Mouse (Mus musculus): ENCODE results near the gene Lix1. TPM values are rescaled to one million over a fixed set of nuclear protein-coding genes. Genes with fewer than 3 reads are reported as not detected.
A peak's percentile ranks its signal among the peaks of the same experiment; 100 is the strongest.

The Lix1 gene
- polyA plus RNA-seq (2015; fragmentation: Nextera tagmentation; extraction: Ambion mirVana) = 17.9 and 20.9 TPM in 2 replicates

DNA sequence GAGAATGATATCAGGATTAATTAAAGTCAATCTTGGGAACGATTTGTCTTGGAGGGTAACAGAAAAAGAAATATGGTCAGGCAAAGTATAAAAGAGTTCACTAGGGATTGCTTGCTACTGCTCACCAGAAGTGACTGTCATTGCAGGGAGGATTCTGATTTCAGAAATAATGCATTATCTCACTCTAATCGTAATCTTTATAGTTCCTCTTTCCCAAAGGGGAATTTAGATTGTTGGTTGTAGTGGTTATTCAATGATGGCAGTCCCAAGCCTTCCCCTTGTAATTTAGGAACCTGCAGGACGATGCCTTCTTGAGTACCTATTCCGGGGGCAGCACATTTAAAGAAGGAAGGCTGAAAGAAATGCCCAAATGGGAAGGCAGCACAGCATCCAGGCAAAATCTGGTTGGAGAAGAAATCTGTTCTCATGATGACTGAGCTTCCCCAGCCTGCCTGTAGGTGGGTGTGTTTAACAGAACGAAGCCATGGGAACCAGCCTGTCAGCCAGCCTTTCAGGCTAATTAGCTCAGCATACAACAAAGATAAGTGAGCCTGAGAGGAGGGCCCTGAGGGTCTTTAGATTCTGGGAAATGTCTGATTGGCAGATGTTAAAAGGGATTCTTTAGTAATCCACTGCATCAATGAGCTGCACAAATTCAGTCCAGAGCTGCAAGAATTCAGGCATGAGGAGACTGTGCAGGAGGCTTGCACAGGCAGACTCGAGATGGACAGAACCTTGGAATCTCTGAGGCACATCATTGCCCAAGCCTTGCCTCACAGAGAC, at the start of gene Lix1:
TSS of gene Lix1 (plus strand) at position 451 of the 783 bp plus-strand sequence.
- no peaks in the 10 kb centered on the region for H3K9me3 ChIP-seq (replicated peaks)
- peak within 1 kb of the TSS; percentile 35 for H3K4me2 ChIP-seq (replicated peaks)
- H3K27me3 ChIP-seq = no peaks in the 10 kb centered on the region
- H3K36me3 ChIP-seq = no peaks in the 10 kb centered on the region
- WGBS = 24% methylated on average over 6 of the region's 6 CpGs
- no peak within 1 kb of the TSS for H3K9ac ChIP-seq
- H3K4me1 ChIP-seq = peaks cover 23% of the 10 kb centered on the region; the same call in 1 of the 2 replicates
- peak; percentile 84 for ATAC-seq (ENCODE audit: insufficient number of reproducible peaks, low FRiP score, low TSS enrichment, low read depth)
- peak within 1 kb of the TSS; percentile 83 for H3K27ac ChIP-seq (replicated peaks)
- H3K4me3 ChIP-seq (replicated peaks) = peak within 1 kb of the TSS; percentile 22

DNA sequence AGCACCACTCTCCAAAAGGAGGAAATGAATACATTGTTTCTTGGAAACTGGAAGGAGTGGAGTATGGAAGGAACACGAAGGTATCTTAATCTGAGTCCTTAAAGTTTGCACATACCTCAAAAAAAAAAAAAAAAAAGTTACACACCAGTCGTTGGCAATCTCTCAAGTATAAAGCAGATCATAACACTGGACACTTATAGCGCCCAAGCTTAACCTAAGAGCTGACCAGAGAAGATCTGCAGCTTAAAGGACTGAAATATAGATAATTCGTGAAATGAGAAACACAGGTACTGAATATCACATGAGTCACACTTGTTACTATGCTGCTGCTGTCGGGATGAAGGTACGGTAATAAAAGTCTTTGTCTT, 28.9 kb upstream of the Lix1 start:
- peak overlapping the region; percentile 74 for H3K4me3 ChIP-seq (replicated peaks)
- peak overlapping the region; percentile 91 for H3K27ac ChIP-seq (replicated peaks)
- no peaks in the 10 kb centered on the region for H3K27me3 ChIP-seq
- ATAC-seq (ENCODE audit: insufficient number of reproducible peaks, low FRiP score, low TSS enrichment, low read depth) = no peak
- peaks cover 9% of the 10 kb centered on the region; the same call in 1 of the 2 replicates for H3K36me3 ChIP-seq
- H3K9ac ChIP-seq = peak overlapping the region; percentile 72
- peak overlapping the region; percentile 64 for H3K4me2 ChIP-seq (replicated peaks)
- WGBS = 5% methylated on average over 6 of the region's 6 CpGs
- no peaks in the 10 kb centered on the region for H3K9me3 ChIP-seq (replicated peaks)
- peaks cover 11% of the 10 kb centered on the region for H3K4me1 ChIP-seq

DNA sequence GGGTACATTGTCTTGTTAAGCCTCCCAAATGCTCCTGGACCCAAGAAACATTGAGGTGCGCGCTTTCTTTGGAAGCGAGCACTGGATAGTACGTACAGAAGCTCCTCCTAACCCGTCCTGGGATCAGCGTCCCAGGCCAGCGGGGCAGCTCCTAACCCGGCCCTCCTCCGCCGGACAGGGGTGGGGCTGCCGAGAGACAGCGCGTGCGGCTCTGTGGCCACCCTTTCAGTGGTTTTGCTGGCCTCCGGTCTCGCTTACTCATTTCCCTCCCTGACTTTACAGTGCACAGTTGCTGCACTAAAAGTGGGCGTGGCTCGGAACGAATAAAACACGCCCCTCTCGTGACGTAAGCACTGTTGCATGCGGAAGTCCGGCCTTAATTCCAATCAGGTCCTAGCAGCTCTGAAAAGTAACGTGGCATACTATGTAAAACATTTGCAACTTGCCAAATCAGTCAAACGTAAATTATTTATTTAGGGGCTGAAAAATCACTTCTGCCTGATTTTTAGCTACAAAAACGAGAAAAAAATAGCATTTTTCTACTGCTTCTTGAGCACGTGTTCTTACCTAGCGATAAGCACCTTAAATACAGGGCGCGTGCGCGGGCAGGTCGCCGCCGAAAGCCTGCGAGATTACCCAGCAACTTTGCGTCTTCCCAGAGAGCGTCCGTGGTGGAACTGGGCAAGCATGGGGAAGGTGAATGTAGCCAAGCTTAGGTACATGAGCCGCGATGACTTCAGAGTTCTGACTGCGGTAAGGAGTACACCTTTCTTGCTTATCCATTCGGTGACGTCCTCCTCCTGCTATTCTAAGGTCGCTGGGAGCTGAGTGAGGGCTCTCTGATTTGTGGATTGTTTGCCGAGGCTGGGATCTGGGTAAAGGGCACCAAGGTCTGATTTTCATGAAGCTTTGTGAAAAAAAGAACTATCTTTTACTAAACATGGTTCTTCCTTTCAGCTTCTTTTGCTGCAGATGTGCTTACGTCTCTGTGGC, 28.3 kb upstream of the Lix1 start, which contains the start of gene Riok2:
TSS of gene Riok2 (plus strand) at position 392 of the 993 bp plus-strand sequence.
- Histone ChIP-seq H3K4me3 (replicated peaks) (peak within 1 kb of the TSS; percentile 74), H3K27me3 (no peaks in the 10 kb centered on the region), H3K9ac (peak within 1 kb of the TSS; percentile 72), H3K4me1 (peaks cover 11% of the 10 kb centered on the region), H3K27ac (replicated peaks) (peak within 1 kb of the TSS; percentile 91), H3K36me3 (peaks cover 14% of the 10 kb centered on the region; the same call in 1 of the 2 replicates), H3K4me2 (replicated peaks) (peak within 1 kb of the TSS; percentile 64), H3K9me3 (replicated peaks) (no peaks in the 10 kb centered on the region)
- under 1% methylated on average over 48 of the region's 48 CpGs for WGBS
- peak; percentile 96 for ATAC-seq (ENCODE audit: insufficient number of reproducible peaks, low FRiP score, low TSS enrichment, low read depth)

DNA sequence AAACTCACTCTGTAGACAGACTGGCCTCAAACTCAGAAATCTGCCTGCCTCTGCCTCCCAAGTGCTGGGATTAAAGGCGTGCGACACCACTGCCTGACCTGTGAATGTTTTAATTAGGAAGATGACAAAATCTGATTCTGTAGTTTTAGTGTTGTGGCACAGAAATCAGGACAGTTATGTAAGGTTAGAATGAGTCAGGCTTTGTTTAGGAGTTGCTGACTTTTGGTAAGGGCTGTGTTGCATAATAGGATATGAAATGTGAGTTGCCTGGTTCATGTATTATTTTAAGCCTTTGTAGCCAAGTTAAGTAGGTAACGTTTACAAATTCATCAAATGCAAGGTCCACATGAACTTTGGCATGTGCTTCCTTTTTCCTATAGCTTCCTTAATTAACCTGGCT, 26.9 kb upstream of the Lix1 start:
- Histone ChIP-seq H3K27ac (replicated peaks) (no peak overlapping the region), H3K4me1 (peaks cover 11% of the 10 kb centered on the region), H3K4me2 (replicated peaks) (peak overlapping the region; percentile 64), H3K36me3 (peaks cover 16% of the 10 kb centered on the region), H3K27me3 (no peaks in the 10 kb centered on the region), H3K9ac (no peak overlapping the region), H3K4me3 (replicated peaks) (peak overlapping the region; percentile 74), H3K9me3 (replicated peaks) (no peaks in the 10 kb centered on the region)
- 86% methylated on average over 3 of the region's 3 CpGs for WGBS
- ATAC-seq (ENCODE audit: insufficient number of reproducible peaks, low FRiP score, low TSS enrichment, low read depth) = no peak

DNA sequence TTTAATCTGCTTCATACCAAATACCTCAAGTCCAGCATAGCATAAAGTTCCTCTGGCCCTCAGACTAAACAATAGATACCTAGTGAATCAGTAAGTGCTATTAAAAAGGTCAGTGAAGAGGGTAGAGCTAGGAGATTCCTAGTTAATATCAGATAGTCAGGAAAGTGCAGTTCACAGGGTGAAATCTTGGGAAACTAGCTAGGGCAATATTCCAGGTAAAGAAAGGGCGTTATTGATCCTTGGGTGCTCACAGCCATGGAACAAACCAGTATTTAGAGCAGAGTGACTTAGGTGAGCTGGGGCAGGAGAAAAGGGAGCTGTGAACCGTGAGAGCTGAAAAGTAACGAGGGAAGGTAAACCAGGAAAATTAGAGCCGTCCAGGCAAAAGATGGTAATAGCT, 18.8 kb upstream of the Lix1 start:
- no peak overlapping the region for H3K27ac ChIP-seq (replicated peaks)
- 96% methylated on average over 4 of the region's 4 CpGs for WGBS
- H3K9ac ChIP-seq = no peak overlapping the region
- H3K9me3 ChIP-seq (replicated peaks) = no peaks in the 10 kb centered on the region
- ATAC-seq (ENCODE audit: insufficient number of reproducible peaks, low FRiP score, low TSS enrichment, low read depth) = no peak
- H3K4me2 ChIP-seq (replicated peaks) = no peak overlapping the region
- no peak overlapping the region for H3K4me3 ChIP-seq (replicated peaks)
- H3K36me3 ChIP-seq = peaks cover 63% of the 10 kb centered on the region
- no peaks in the 10 kb centered on the region for H3K27me3 ChIP-seq
- H3K4me1 ChIP-seq = no peaks in the 10 kb centered on the region

GRCm38 (mm10) chr17:17384502-17384901, 18.0 kb upstream of the Lix1 start:
- no peak for ATAC-seq (ENCODE audit: insufficient number of reproducible peaks, low FRiP score, low TSS enrichment, low read depth)
- Histone ChIP-seq H3K27me3 (no peaks in the 10 kb centered on the region), H3K4me2 (replicated peaks) (no peak overlapping the region), H3K27ac (replicated peaks) (no peak overlapping the region), H3K9ac (no peak overlapping the region), H3K9me3 (replicated peaks) (no peaks in the 10 kb centered on the region), H3K36me3 (peaks cover 64% of the 10 kb centered on the region), H3K4me1 (no peaks in the 10 kb centered on the region), H3K4me3 (replicated peaks) (no peak overlapping the region)
- 97% methylated on average over 3 of the region's 3 CpGs for WGBS

DNA sequence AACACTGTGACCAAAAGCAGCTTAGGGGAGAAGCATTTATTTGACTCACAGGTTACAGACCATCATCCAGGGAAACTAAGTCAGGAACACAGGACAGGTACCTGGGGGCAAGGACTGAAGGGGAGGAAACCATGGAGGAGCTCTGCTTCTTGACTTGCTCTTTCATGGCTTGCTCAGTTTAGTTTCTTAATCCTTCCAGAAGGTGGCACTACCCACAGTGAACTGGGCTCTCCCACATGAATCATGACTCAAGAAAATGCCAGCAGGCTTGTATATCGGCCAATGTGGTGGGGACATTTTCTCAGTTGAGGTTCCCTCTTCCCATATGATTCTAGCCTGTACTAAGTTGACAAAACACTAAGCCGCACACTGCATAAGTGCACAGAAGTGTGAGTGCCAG, 16.4 kb upstream of the Lix1 start:
- Histone ChIP-seq H3K4me2 (replicated peaks) (no peak overlapping the region), H3K36me3 (peaks cover 64% of the 10 kb centered on the region), H3K27me3 (no peaks in the 10 kb centered on the region), H3K9me3 (replicated peaks) (no peaks in the 10 kb centered on the region), H3K27ac (replicated peaks) (no peak overlapping the region), H3K4me1 (no peaks in the 10 kb centered on the region), H3K4me3 (replicated peaks) (no peak overlapping the region), H3K9ac (no peak overlapping the region)
- no peak for ATAC-seq (ENCODE audit: insufficient number of reproducible peaks, low FRiP score, low TSS enrichment, low read depth)
- WGBS = 89% methylated on average over 2 of the region's 2 CpGs

- WGBS = 78% methylated on average over 4 of the region's 4 CpGs
- Histone ChIP-seq H3K4me3 (replicated peaks) (no peak overlapping the region), H3K9me3 (replicated peaks) (no peaks in the 10 kb centered on the region), H3K36me3 (peaks cover 27% of the 10 kb centered on the region), H3K27me3 (no peaks in the 10 kb centered on the region), H3K4me2 (replicated peaks) (no peak overlapping the region), H3K4me1 (no peaks in the 10 kb centered on the region), H3K27ac (replicated peaks) (no peak overlapping the region), H3K9ac (no peak overlapping the region)
- no peak for ATAC-seq (ENCODE audit: insufficient number of reproducible peaks, low FRiP score, low TSS enrichment, low read depth)
These were observed 10.6 kb upstream of the Lix1 start for GRCm38 (mm10) chr17:17391823-17392222.

DNA sequence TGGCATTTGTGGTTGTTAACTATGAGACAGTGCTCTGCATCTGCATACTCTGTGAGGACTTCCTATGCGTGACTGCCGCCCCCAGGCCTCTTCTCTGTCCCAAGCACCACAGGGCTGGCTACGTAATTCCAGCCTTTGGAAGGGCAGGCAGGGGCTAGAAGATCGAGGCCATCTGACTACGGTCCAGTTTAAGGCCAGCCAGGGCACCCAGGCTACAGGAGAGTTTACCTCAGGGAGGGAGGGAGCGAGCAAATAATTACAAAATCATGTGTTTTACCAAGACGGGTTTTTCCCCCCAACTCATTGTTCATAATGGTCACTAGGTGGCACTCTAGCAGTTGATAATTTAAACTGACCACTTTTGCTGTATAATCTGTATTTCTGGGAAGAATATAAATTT, 9.6 kb upstream of the Lix1 start:
- H3K9ac ChIP-seq = no peak overlapping the region
- no peak overlapping the region for H3K4me3 ChIP-seq (replicated peaks)
- no peaks in the 10 kb centered on the region for H3K27me3 ChIP-seq
- peaks cover 21% of the 10 kb centered on the region for H3K36me3 ChIP-seq
- H3K4me1 ChIP-seq = no peaks in the 10 kb centered on the region
- no peaks in the 10 kb centered on the region for H3K9me3 ChIP-seq (replicated peaks)
- H3K4me2 ChIP-seq (replicated peaks) = no peak overlapping the region
- no peak for ATAC-seq (ENCODE audit: insufficient number of reproducible peaks, low FRiP score, low TSS enrichment, low read depth)
- no peak overlapping the region for H3K27ac ChIP-seq (replicated peaks)
- WGBS = 54% methylated on average over 7 of the region's 7 CpGs

DNA sequence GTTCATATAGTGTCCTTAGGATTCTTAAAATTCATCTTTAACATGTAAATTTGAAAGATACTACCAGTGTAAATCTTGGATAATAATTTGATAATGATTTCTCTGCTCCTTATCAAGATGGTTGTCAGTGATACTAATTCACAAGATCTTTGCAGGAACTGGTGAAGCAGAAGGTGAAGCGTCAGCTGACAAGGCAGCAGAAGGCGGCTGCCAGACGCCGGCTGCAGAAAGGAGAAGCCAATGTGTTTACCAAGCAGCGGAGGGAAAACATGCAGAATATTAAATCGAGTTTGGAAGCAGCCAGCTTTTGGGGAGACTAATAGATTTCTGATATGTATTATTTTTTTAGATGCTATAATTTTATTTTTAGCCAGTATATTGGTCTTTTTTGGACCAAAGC, 9.2 kb upstream of the Lix1 start:
- no peak for ATAC-seq (ENCODE audit: insufficient number of reproducible peaks, low FRiP score, low TSS enrichment, low read depth)
- no peak overlapping the region for H3K4me2 ChIP-seq (replicated peaks)
- 86% methylated on average over 6 of the region's 6 CpGs for WGBS
- H3K9ac ChIP-seq = no peak overlapping the region
- H3K36me3 ChIP-seq = peaks cover 21% of the 10 kb centered on the region
- no peak overlapping the region for H3K4me3 ChIP-seq (replicated peaks)
- no peaks in the 10 kb centered on the region for H3K4me1 ChIP-seq
- no peaks in the 10 kb centered on the region for H3K9me3 ChIP-seq (replicated peaks)
- no peak overlapping the region for H3K27ac ChIP-seq (replicated peaks)
- H3K27me3 ChIP-seq = no peaks in the 10 kb centered on the region

DNA sequence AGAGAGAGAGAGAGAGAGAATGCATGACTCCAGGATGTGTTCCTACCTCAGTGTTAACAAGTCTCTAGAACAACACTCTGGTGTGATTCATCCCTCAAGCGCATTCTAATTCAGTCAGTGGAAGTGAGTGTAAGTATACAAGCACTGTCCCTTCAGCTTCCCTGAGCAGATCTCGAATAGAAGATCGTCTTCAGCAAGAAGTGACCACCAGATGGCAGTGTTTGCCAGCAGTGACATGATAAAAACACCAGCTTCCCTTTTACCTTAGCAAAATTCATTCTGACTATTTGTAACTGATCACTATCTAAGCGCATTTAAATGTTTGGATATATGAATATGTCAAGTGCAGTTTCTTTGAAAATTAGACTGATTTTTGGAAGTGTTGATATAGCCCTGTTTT, 8.1 kb upstream of the Lix1 start:
- Histone ChIP-seq H3K27me3 (no peaks in the 10 kb centered on the region), H3K4me3 (replicated peaks) (no peak overlapping the region), H3K36me3 (peaks cover 13% of the 10 kb centered on the region), H3K27ac (replicated peaks) (no peak overlapping the region), H3K9ac (no peak overlapping the region), H3K9me3 (replicated peaks) (no peaks in the 10 kb centered on the region), H3K4me2 (replicated peaks) (no peak overlapping the region), H3K4me1 (no peaks in the 10 kb centered on the region)
- WGBS = 29% methylated on average over 4 of the region's 4 CpGs
- ATAC-seq (ENCODE audit: insufficient number of reproducible peaks, low FRiP score, low TSS enrichment, low read depth) = no peak

Data from embryonic facial prominence, embryonic 15.5 days (tissue).